In genomic region chr13:33005501-33006075, GRCm38 (mm10) we compare ENCODE assay signal across 11 mouse cellular contexts. TPM values are rescaled to one million over a fixed set of nuclear protein-coding genes. Genes with fewer than 3 reads are reported as not detected.
DNase-seq lines count a peak whose midpoint lies in the region; ATAC-seq and TF ChIP-seq lines count a peak whose summit lies in the region.
"Had no signal": no experiment of that assay in that cellular context is flagged by ENCODE, and none has a peak within 500 bp of the region (broad histone marks: within the 10 kb centered on the region; RNA-seq: fewer than 3 reads in every experiment).

No protein-coding gene starts in this region.

- ATAC-seq in embryonic facial prominence, embryonic 11.5 days (replicated peaks; ENCODE audit: insufficient number of reproducible peaks, low FRiP score, low TSS enrichment, low read depth), result no peak
- no peak for ATAC-seq in liver, embryonic 13.5 days (ENCODE audit: low read depth)
- ATAC-seq in stomach, embryonic 15.5 days (ENCODE audit: insufficient read depth, low FRiP score, low read depth), result no peak
- ATAC-seq in midbrain, embryonic 15.5 days (replicated peaks), result no peak
- ATAC-seq in hindbrain, postnatal 0 days, result no peak

- no peak overlapping the region for H3K4me3 ChIP-seq in embryonic facial prominence, embryonic 11.5 days (ENCODE audit: low read depth, low read length)
- no peak overlapping the region for H3K4me3 ChIP-seq in embryonic facial prominence, embryonic 10.5 days
- no peak overlapping the region for H3K4me3 ChIP-seq in lung, adult 2 months (replicated peaks; ENCODE audit: extremely low read depth, low read depth, low read length)
- H3K4me3 ChIP-seq in liver, embryonic 13.5 days (replicated peaks), result no peak overlapping the region
- H3K4me3 ChIP-seq in stomach, embryonic 15.5 days (replicated peaks), result no peak overlapping the region
- no peak overlapping the region for H3K4me3 ChIP-seq in midbrain, embryonic 15.5 days
- no peak overlapping the region for H3K4me3 ChIP-seq in hindbrain, postnatal 0 days (ENCODE audit: low read length)

- no peak overlapping the region for H3K9ac ChIP-seq in embryonic facial prominence, embryonic 11.5 days (replicated peaks; ENCODE audit: low read length)
- 0 out of 2 replicates have a peak overlapping the region, but pooled peaks have one; percentile 71 for H3K9ac ChIP-seq in liver, embryonic 13.5 days
- no peak overlapping the region for H3K9ac ChIP-seq in stomach, embryonic 15.5 days
- no peak overlapping the region for H3K9ac ChIP-seq in midbrain, embryonic 15.5 days
- H3K9ac ChIP-seq in hindbrain, postnatal 0 days (replicated peaks; ENCODE audit: low read length), result no peak overlapping the region

- no peak for TF ChIP-seq CTCF in lung, adult 2 months (IDR thresholded peaks at IDR 0.05; ENCODE audit: insufficient read depth, low read length)
- TF ChIP-seq CTCF in hindbrain, postnatal 0 days (IDR thresholded peaks at IDR 0.05; ENCODE audit: low read depth), result no peak

- DNase-seq in embryonic facial prominence, embryonic 11.5 days (ENCODE audit: low spot score), result peak; percentile 4
- no peak for DNase-seq in embryonic facial prominence, embryonic 10.5 days (ENCODE audit: low spot score)
- peak; percentile 40 to 55 for DNase-seq in lung, adult 18-20 months
- no peak for DNase-seq in lung, adult 2 months
- no peak for DNase-seq in liver, embryonic 13.5 days
- no peak for DNase-seq in hindbrain, postnatal 0 days (ENCODE audit: low spot score)

- no peak overlapping the region for H3K27ac ChIP-seq in embryonic facial prominence, embryonic 11.5 days (replicated peaks; ENCODE audit: low read depth, low read length)
- no peak overlapping the region for H3K27ac ChIP-seq in embryonic facial prominence, embryonic 10.5 days (replicated peaks)
- H3K27ac ChIP-seq in liver, embryonic 13.5 days, result peak overlapping the region; percentile 91
- no peak overlapping the region for H3K27ac ChIP-seq in stomach, embryonic 15.5 days
- H3K27ac ChIP-seq in midbrain, embryonic 15.5 days, result no peak overlapping the region
- no peak overlapping the region for H3K27ac ChIP-seq in hindbrain, postnatal 0 days

- WGBS in embryonic facial prominence, embryonic 11.5 days, result 59% methylated on average over 2 of the region's 2 CpGs
- 65% methylated on average over 2 of the region's 2 CpGs for WGBS in embryonic facial prominence, embryonic 10.5 days
- WGBS in lung, adult 2 months, result 35% methylated on average over 2 of the region's 2 CpGs
- WGBS in liver, embryonic 13.5 days (ENCODE audit: insufficient replicate concordance), result 63% methylated on average over 2 of the region's 2 CpGs
- WGBS in stomach, embryonic 15.5 days, result 60% methylated on average over 2 of the region's 2 CpGs
- 77% methylated on average over 2 of the region's 2 CpGs for WGBS in midbrain, embryonic 15.5 days
- 66% methylated on average over 2 of the region's 2 CpGs for WGBS in hindbrain, postnatal 0 days

- H3K36me3 ChIP-seq in embryonic facial prominence, embryonic 11.5 days (replicated peaks; ENCODE audit: control insufficient read depth, insufficient read depth, low read depth, low read length), result no peaks in the 10 kb centered on the region
- no peaks in the 10 kb centered on the region for H3K36me3 ChIP-seq in embryonic facial prominence, embryonic 10.5 days (replicated peaks)
- H3K36me3 ChIP-seq in liver, embryonic 13.5 days, result no peaks in the 10 kb centered on the region
- H3K36me3 ChIP-seq in stomach, embryonic 15.5 days, result no peaks in the 10 kb centered on the region
- H3K36me3 ChIP-seq in midbrain, embryonic 15.5 days (replicated peaks), result no peaks in the 10 kb centered on the region
- H3K36me3 ChIP-seq in hindbrain, postnatal 0 days (ENCODE audit: insufficient read depth, low read length), result no peaks in the 10 kb centered on the region

- H3K27me3 ChIP-seq in embryonic facial prominence, embryonic 11.5 days (ENCODE audit: control insufficient read depth, insufficient read depth, low read length), result no peaks in the 10 kb centered on the region
- H3K27me3 ChIP-seq in embryonic facial prominence, embryonic 10.5 days (replicated peaks; ENCODE audit: low read depth, poor library complexity, severe bottlenecking), result no peaks in the 10 kb centered on the region
- no peaks in the 10 kb centered on the region for H3K27me3 ChIP-seq in liver, embryonic 13.5 days
- H3K27me3 ChIP-seq in stomach, embryonic 15.5 days (replicated peaks), result no peaks in the 10 kb centered on the region
- H3K27me3 ChIP-seq in midbrain, embryonic 15.5 days (replicated peaks), result no peaks in the 10 kb centered on the region
- H3K27me3 ChIP-seq in hindbrain, postnatal 0 days (ENCODE audit: insufficient read depth, low read length), result no peaks in the 10 kb centered on the region

- no peaks in the 10 kb centered on the region for H3K4me1 ChIP-seq in embryonic facial prominence, embryonic 11.5 days (ENCODE audit: control insufficient read depth, insufficient read depth, low read length)
- peaks cover 18% of the 10 kb centered on the region for H3K4me1 ChIP-seq in embryonic facial prominence, embryonic 10.5 days
- peaks cover 12% of the 10 kb centered on the region for H3K4me1 ChIP-seq in lung, adult 2 months (ENCODE audit: control insufficient read depth, insufficient read depth, low read length)
- peaks cover 35% of the 10 kb centered on the region for H3K4me1 ChIP-seq in liver, embryonic 13.5 days (replicated peaks)
- peaks cover 6% of the 10 kb centered on the region for H3K4me1 ChIP-seq in stomach, embryonic 15.5 days
- H3K4me1 ChIP-seq in midbrain, embryonic 15.5 days, result peaks cover 6% of the 10 kb centered on the region; the same call in 1 of the 2 replicates
- no peaks in the 10 kb centered on the region for H3K4me1 ChIP-seq in hindbrain, postnatal 0 days (ENCODE audit: insufficient read depth, low read length)

- TF ChIP-seq POLR2A in lung, adult 2 months (IDR thresholded peaks at IDR 0.05; ENCODE audit: borderline replicate concordance, extremely low read depth, low read depth, low read length), result no peak

- H3K9me3 ChIP-seq in embryonic facial prominence, embryonic 11.5 days (replicated peaks; ENCODE audit: control insufficient read depth, low read length), result no peaks in the 10 kb centered on the region
- H3K9me3 ChIP-seq in embryonic facial prominence, embryonic 10.5 days, result no peaks in the 10 kb centered on the region
- H3K9me3 ChIP-seq in liver, embryonic 13.5 days (replicated peaks), result no peaks in the 10 kb centered on the region
- no peaks in the 10 kb centered on the region for H3K9me3 ChIP-seq in stomach, embryonic 15.5 days
- no peaks in the 10 kb centered on the region for H3K9me3 ChIP-seq in midbrain, embryonic 15.5 days
- H3K9me3 ChIP-seq in hindbrain, postnatal 0 days (ENCODE audit: low read length), result no peaks in the 10 kb centered on the region

- no peak overlapping the region for H3K4me2 ChIP-seq in embryonic facial prominence, embryonic 11.5 days (ENCODE audit: low read depth, low read length)
- H3K4me2 ChIP-seq in liver, embryonic 13.5 days, result peak overlapping the region; percentile 77; the same call in 1 of the 2 replicates
- peak overlapping the region; percentile 56; the same call in 1 of the 2 replicates for H3K4me2 ChIP-seq in stomach, embryonic 15.5 days
- H3K4me2 ChIP-seq in midbrain, embryonic 15.5 days, result no peak overlapping the region
- no peak overlapping the region; the same call in 1 of the 2 replicates for H3K4me2 ChIP-seq in hindbrain, postnatal 0 days (ENCODE audit: low read depth, low read length)

RNA-seq across cellular contexts. Expression of gene Serpinb9, which starts 2.5 kb away (rescaled TPM):
- polyA plus RNA-seq in embryonic facial prominence, embryonic 11.5 days (2014; fragmentation: Nextera tagmentation; extraction: Ambion mirVana), result 2.4 and 2.7 TPM in 2 replicates
- polyA plus RNA-seq in embryonic facial prominence, embryonic 10.5 days (2016; fragmentation: Nextera tagmentation; extraction: Ambion mirVana), result 1.4 TPM in 2 replicates
- 17.4 and 29.1 TPM in 2 replicates for polyA plus RNA-seq in lung, adult 2 months (2012; rRNA removed)
- 2.1 and 2.2 TPM in 2 replicates for polyA plus RNA-seq in liver, embryonic 13.5 days (2015; fragmentation: Nextera tagmentation; extraction: Ambion mirVana)
- polyA plus RNA-seq in stomach, embryonic 15.5 days (2015; fragmentation: Nextera tagmentation; extraction: Ambion mirVana), result 9.4 and 10.2 TPM in 2 replicates
- 1.6 and 2.1 TPM in 2 replicates for polyA plus RNA-seq in midbrain, embryonic 15.5 days (2015; fragmentation: Nextera tagmentation; extraction: Ambion mirVana)
- 3.8 and 4.4 TPM in 2 replicates for total RNA-seq in hindbrain, postnatal 0 days (2014; rRNA removed)
- 3.4 and 3.8 TPM in 2 replicates for polyA plus RNA-seq in hindbrain, postnatal 0 days (2015; fragmentation: Nextera tagmentation; extraction: Ambion mirVana)

RNA-seq across cellular contexts. Expression of gene Serpinb9b, which starts 21.6 kb away (rescaled TPM):
- polyA plus RNA-seq in embryonic facial prominence, embryonic 11.5 days (2014; fragmentation: Nextera tagmentation; extraction: Ambion mirVana), result 0.20 TPM in 1 of 2 replicates, not detected in the other
- polyA plus RNA-seq in embryonic facial prominence, embryonic 10.5 days (2016; fragmentation: Nextera tagmentation; extraction: Ambion mirVana), result not detected in 2 replicates
- 0.21 and 0.32 TPM in 2 replicates for polyA plus RNA-seq in lung, adult 2 months (2012; rRNA removed)
- polyA plus RNA-seq in liver, embryonic 13.5 days (2015; fragmentation: Nextera tagmentation; extraction: Ambion mirVana), result 0.10 TPM in 1 of 2 replicates, not detected in the other
- polyA plus RNA-seq in stomach, embryonic 15.5 days (2015; fragmentation: Nextera tagmentation; extraction: Ambion mirVana), result 0.13 TPM in 1 of 2 replicates, not detected in the other
- polyA plus RNA-seq in midbrain, embryonic 15.5 days (2015; fragmentation: Nextera tagmentation; extraction: Ambion mirVana), result 0.23 and 0.36 TPM in 2 replicates
- total RNA-seq in hindbrain, postnatal 0 days (2014; rRNA removed), result not detected in 2 replicates
- polyA plus RNA-seq in hindbrain, postnatal 0 days (2015; fragmentation: Nextera tagmentation; extraction: Ambion mirVana), result 0.13 and 0.25 TPM in 2 replicates
- total RNA-seq: layer of hippocampus, adult 8-10 months; megakaryocyte-erythroid progenitor cell, adult 5-6 weeks had no signal
- polyA plus RNA-seq: erythroblast, embryonic 14.5 days had no signal

RNA-seq across cellular contexts. Expression of gene Serpinb6b, which starts 40.6 kb away (rescaled TPM):
- polyA plus RNA-seq in embryonic facial prominence, embryonic 11.5 days (2014; fragmentation: Nextera tagmentation; extraction: Ambion mirVana), result 1.2 and 2.0 TPM in 2 replicates
- polyA plus RNA-seq in embryonic facial prominence, embryonic 10.5 days (2016; fragmentation: Nextera tagmentation; extraction: Ambion mirVana), result 1.1 and 1.7 TPM in 2 replicates
- polyA plus RNA-seq in lung, adult 2 months (2012; rRNA removed), result 28.5 and 32.4 TPM in 2 replicates
- 5.5 and 5.8 TPM in 2 replicates for polyA plus RNA-seq in liver, embryonic 13.5 days (2015; fragmentation: Nextera tagmentation; extraction: Ambion mirVana)
- 4.7 and 5.7 TPM in 2 replicates for polyA plus RNA-seq in stomach, embryonic 15.5 days (2015; fragmentation: Nextera tagmentation; extraction: Ambion mirVana)
- 1.6 and 1.7 TPM in 2 replicates for polyA plus RNA-seq in midbrain, embryonic 15.5 days (2015; fragmentation: Nextera tagmentation; extraction: Ambion mirVana)
- 1.7 and 4.7 TPM in 2 replicates for total RNA-seq in hindbrain, postnatal 0 days (2014; rRNA removed)
- polyA plus RNA-seq in hindbrain, postnatal 0 days (2015; fragmentation: Nextera tagmentation; extraction: Ambion mirVana), result 2.8 TPM in 2 replicates

Comparison
In these comparisons a context has a peak if more than half of its experiments do, and no peak if none do; other contexts are left out.
1. DNase-seq: peak in embryonic facial prominence, embryonic 11.5 days (single experiment) and lung, adult 18-20 months (2 of 2); none in embryonic facial prominence, embryonic 10.5 days (single experiment), lung, adult 2 months (single experiment), liver, embryonic 13.5 days (single experiment) and hindbrain, postnatal 0 days (single experiment).
2. H3K4me2 ChIP-seq: peak in liver, embryonic 13.5 days (single experiment) and stomach, embryonic 15.5 days (single experiment); none in embryonic facial prominence, embryonic 11.5 days (single experiment), midbrain, embryonic 15.5 days (single experiment) and hindbrain, postnatal 0 days (single experiment).